Mouse (Mus musculus): ENCODE results near the gene Cep152. TPM values are rescaled to one million over a fixed set of nuclear protein-coding genes. Genes with fewer than 3 reads are reported as not detected.

Cep152 gene
- polyA plus RNA-seq (2016; fragmentation: Nextera tagmentation; extraction: Ambion mirVana) = 5.2 and 6.9 TPM in 2 replicates

- WGBS = under 1% methylated on average over 50 of the region's 50 CpGs
- ATAC-seq (ENCODE audit: insufficient number of reproducible peaks, low FRiP score) = peak; percentile 99
- peak within 1 kb of the TSS; percentile 34; the same call in 1 of the 2 replicates for H3K27ac ChIP-seq (ENCODE audit: poor library complexity, severe bottlenecking)
Measured at GRCm38 (mm10) chr2:125624837-125625351, at the start of gene Cep152. Gene Cep152, minus strand, starts transcription at chr2:125625113.

GRCm38 (mm10) chr2:125672957-125673631 lies 48.2 kb upstream of the Cep152 start, which contains the start of gene Eid1:
Gene Eid1, plus strand, starts transcription at chr2:125673095.
- H3K4me1 ChIP-seq (replicated peaks) = peaks cover 8% of the 10 kb centered on the region
- H3K9me3 ChIP-seq (replicated peaks) = 0 out of 2 replicates have a peak, but pooled peaks cover 3% of the 10 kb centered on the region
- H3K36me3 ChIP-seq = no peaks in the 10 kb centered on the region
- peak within 1 kb of the TSS; percentile 86 for H3K4me3 ChIP-seq
- no peaks in the 10 kb centered on the region for H3K27me3 ChIP-seq (replicated peaks)
- peak within 1 kb of the TSS; percentile 85 for H3K4me2 ChIP-seq
- peak within 1 kb of the TSS; percentile 90 for H3K27ac ChIP-seq (ENCODE audit: poor library complexity, severe bottlenecking)
- H3K9ac ChIP-seq = peak within 1 kb of the TSS; percentile 74
- under 1% methylated on average over 61 of the region's 79 CpGs for WGBS
- ATAC-seq (ENCODE audit: insufficient number of reproducible peaks, low FRiP score) = peak; percentile 88

More at GRCm38 (mm10) chr2:125624837-125625351, at the start of gene Cep152:
- H3K4me1 ChIP-seq (replicated peaks) = peaks cover 27% of the 10 kb centered on the region
- no peaks in the 10 kb centered on the region for H3K27me3 ChIP-seq (replicated peaks)
- H3K36me3 ChIP-seq = peaks cover 8% of the 10 kb centered on the region
- peak within 1 kb of the TSS; percentile 70 for H3K4me2 ChIP-seq
- peak within 1 kb of the TSS; percentile 88 for H3K9ac ChIP-seq
- H3K4me3 ChIP-seq = peak within 1 kb of the TSS; percentile 94
- H3K9me3 ChIP-seq (replicated peaks) = no peaks in the 10 kb centered on the region

- no peak for ATAC-seq (ENCODE audit: insufficient number of reproducible peaks, low FRiP score)
- Histone ChIP-seq H3K27me3 (replicated peaks) (no peaks in the 10 kb centered on the region), H3K36me3 (no peaks in the 10 kb centered on the region), H3K4me2 (peak overlapping the region; percentile 85), H3K4me3 (peak overlapping the region; percentile 86), H3K4me1 (replicated peaks) (peaks cover 12% of the 10 kb centered on the region), H3K9ac (peak overlapping the region; percentile 74), H3K27ac (ENCODE audit: poor library complexity, severe bottlenecking) (peak overlapping the region; percentile 90), H3K9me3 (replicated peaks) (0 out of 2 replicates have a peak, but pooled peaks cover 3% of the 10 kb centered on the region)
- WGBS = 14% methylated on average over 15 of the region's 20 CpGs
Measured at GRCm38 (mm10) chr2:125672568-125672956, 47.6 kb upstream of the Cep152 start.

GRCm38 (mm10) chr2:125670846-125671245 lies 45.9 kb upstream of the Cep152 start:
- Histone ChIP-seq H3K36me3 (no peaks in the 10 kb centered on the region), H3K4me1 (replicated peaks) (peaks cover 17% of the 10 kb centered on the region), H3K9me3 (replicated peaks) (0 out of 2 replicates have a peak, but pooled peaks cover 3% of the 10 kb centered on the region), H3K27me3 (replicated peaks) (no peaks in the 10 kb centered on the region), H3K4me2 (no peak overlapping the region), H3K9ac (no peak overlapping the region), H3K4me3 (no peak overlapping the region), H3K27ac (ENCODE audit: poor library complexity, severe bottlenecking) (no peak overlapping the region)
- 43% methylated on average over 1 of the region's 1 CpGs for WGBS
- no peak for ATAC-seq (ENCODE audit: insufficient number of reproducible peaks, low FRiP score)

- Histone ChIP-seq H3K4me2 (no peak overlapping the region), H3K4me3 (no peak overlapping the region), H3K27ac (ENCODE audit: poor library complexity, severe bottlenecking) (no peak overlapping the region), H3K36me3 (no peaks in the 10 kb centered on the region), H3K9me3 (replicated peaks) (0 out of 2 replicates have a peak, but pooled peaks cover 3% of the 10 kb centered on the region), H3K27me3 (replicated peaks) (no peaks in the 10 kb centered on the region), H3K4me1 (replicated peaks) (peaks cover 8% of the 10 kb centered on the region; the same call in 1 of the 2 replicates), H3K9ac (no peak overlapping the region)
- WGBS = 80% methylated on average over 7 of the region's 7 CpGs
- ATAC-seq (ENCODE audit: insufficient number of reproducible peaks, low FRiP score) = no peak
Measured at GRCm38 (mm10) chr2:125667721-125668120, 42.8 kb upstream of the Cep152 start.

GRCm38 (mm10) chr2:125667184-125667583 lies 42.3 kb upstream of the Cep152 start:
- Histone ChIP-seq H3K27ac (ENCODE audit: poor library complexity, severe bottlenecking) (peak overlapping the region; percentile 43; the same call in 1 of the 2 replicates), H3K27me3 (replicated peaks) (no peaks in the 10 kb centered on the region), H3K9ac (no peak overlapping the region), H3K4me1 (replicated peaks) (peaks cover 11% of the 10 kb centered on the region; the same call in 1 of the 2 replicates), H3K9me3 (replicated peaks) (0 out of 2 replicates have a peak, but pooled peaks cover 3% of the 10 kb centered on the region), H3K4me3 (no peak overlapping the region), H3K4me2 (peak overlapping the region; percentile 19; the same call in 1 of the 2 replicates), H3K36me3 (no peaks in the 10 kb centered on the region)
- 18% methylated on average over 5 of the region's 5 CpGs for WGBS
- 0 out of 2 replicates have a peak, but pooled peaks have one; percentile 42 for ATAC-seq (ENCODE audit: insufficient number of reproducible peaks, low FRiP score)

GRCm38 (mm10) chr2:125666668-125667067 lies 41.8 kb upstream of the Cep152 start:
- no peak for ATAC-seq (ENCODE audit: insufficient number of reproducible peaks, low FRiP score)
- H3K9ac ChIP-seq = no peak overlapping the region
- no peak overlapping the region for H3K27ac ChIP-seq (ENCODE audit: poor library complexity, severe bottlenecking)
- 55% methylated on average over 4 of the region's 4 CpGs for WGBS
- no peak overlapping the region for H3K4me3 ChIP-seq
- no peak overlapping the region for H3K4me2 ChIP-seq
- H3K4me1 ChIP-seq (replicated peaks) = peaks cover 11% of the 10 kb centered on the region; the same call in 1 of the 2 replicates
- no peaks in the 10 kb centered on the region for H3K27me3 ChIP-seq (replicated peaks)
- 0 out of 2 replicates have a peak, but pooled peaks cover 3% of the 10 kb centered on the region for H3K9me3 ChIP-seq (replicated peaks)
- no peaks in the 10 kb centered on the region for H3K36me3 ChIP-seq

GRCm38 (mm10) chr2:125665909-125666308 lies 41.0 kb upstream of the Cep152 start:
- Histone ChIP-seq H3K4me1 (replicated peaks) (peaks cover 14% of the 10 kb centered on the region), H3K27me3 (replicated peaks) (no peaks in the 10 kb centered on the region), H3K27ac (ENCODE audit: poor library complexity, severe bottlenecking) (no peak overlapping the region), H3K9me3 (replicated peaks) (0 out of 2 replicates have a peak, but pooled peaks cover 3% of the 10 kb centered on the region), H3K4me2 (no peak overlapping the region), H3K4me3 (no peak overlapping the region), H3K9ac (no peak overlapping the region), H3K36me3 (no peaks in the 10 kb centered on the region)
- WGBS = 76% methylated on average over 4 of the region's 4 CpGs
- ATAC-seq (ENCODE audit: insufficient number of reproducible peaks, low FRiP score) = no peak

DNA sequence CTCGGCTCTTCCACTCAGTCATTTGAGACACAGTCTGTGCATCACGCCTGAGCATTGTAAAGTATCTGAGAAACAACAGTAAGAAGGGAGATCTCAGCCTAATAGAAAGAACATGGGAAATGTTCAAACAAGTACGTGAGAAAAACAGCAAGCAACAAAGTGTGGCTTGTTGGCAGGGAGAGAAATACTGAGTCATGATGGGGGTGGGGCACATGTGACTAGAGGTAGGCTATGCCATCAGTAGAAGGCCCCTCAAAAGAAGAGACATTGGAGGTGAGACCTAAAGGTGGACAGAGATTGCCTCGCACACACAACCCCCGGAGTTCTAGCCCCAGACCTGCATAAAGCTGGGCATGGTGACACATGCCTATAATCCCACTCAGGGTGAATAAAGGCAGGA lies 40.3 kb upstream of the Cep152 start:
- H3K4me1 ChIP-seq (replicated peaks) = peaks cover 20% of the 10 kb centered on the region
- ATAC-seq (ENCODE audit: insufficient number of reproducible peaks, low FRiP score) = peak; percentile 66; the same call in 1 of the 2 replicates
- H3K27me3 ChIP-seq (replicated peaks) = no peaks in the 10 kb centered on the region
- H3K4me2 ChIP-seq = no peak overlapping the region
- WGBS = 84% methylated on average over 5 of the region's 5 CpGs
- H3K9me3 ChIP-seq (replicated peaks) = 0 out of 2 replicates have a peak, but pooled peaks cover 3% of the 10 kb centered on the region
- H3K36me3 ChIP-seq = no peaks in the 10 kb centered on the region
- H3K27ac ChIP-seq (ENCODE audit: poor library complexity, severe bottlenecking) = no peak overlapping the region
- no peak overlapping the region for H3K4me3 ChIP-seq
- H3K9ac ChIP-seq = no peak overlapping the region

DNA sequence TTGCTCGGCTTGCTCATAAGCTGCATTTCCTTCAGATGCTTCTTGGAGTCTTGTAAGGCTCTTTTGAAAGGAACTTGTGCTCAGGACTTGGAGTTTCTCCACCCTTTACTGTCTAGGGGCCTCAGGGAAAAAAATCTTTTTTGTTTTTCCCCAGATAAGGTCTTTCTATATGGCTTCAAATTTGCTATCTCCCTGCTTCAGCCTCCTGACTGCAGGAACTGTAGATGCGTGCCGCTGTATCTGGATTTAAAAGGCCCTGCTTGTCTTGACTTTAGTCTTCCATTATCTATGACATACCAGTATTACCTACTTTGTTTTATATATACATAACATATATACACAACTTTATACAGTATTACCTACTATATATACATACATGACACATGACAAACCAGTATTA lies 37.6 kb upstream of the Cep152 start:
- WGBS = 83% methylated on average over 3 of the region's 3 CpGs
- ATAC-seq (ENCODE audit: insufficient number of reproducible peaks, low FRiP score) = no peak

GRCm38 (mm10) chr2:125661156-125661555 lies 36.2 kb upstream of the Cep152 start:
- peak overlapping the region; percentile 69 for H3K4me2 ChIP-seq
- 61% methylated on average over 4 of the region's 4 CpGs for WGBS
- H3K9me3 ChIP-seq (replicated peaks) = no peaks in the 10 kb centered on the region
- H3K9ac ChIP-seq = peak overlapping the region; percentile 67
- ATAC-seq (ENCODE audit: insufficient number of reproducible peaks, low FRiP score) = no peak
- H3K27me3 ChIP-seq (replicated peaks) = no peaks in the 10 kb centered on the region
- no peak overlapping the region for H3K27ac ChIP-seq (ENCODE audit: poor library complexity, severe bottlenecking)
- H3K4me3 ChIP-seq = peak overlapping the region; percentile 46
- peaks cover 13% of the 10 kb centered on the region for H3K4me1 ChIP-seq (replicated peaks)
- no peaks in the 10 kb centered on the region for H3K36me3 ChIP-seq

More for the DNA sequence above, 37.6 kb upstream of the Cep152 start:
- no peak overlapping the region for H3K4me3 ChIP-seq
- no peaks in the 10 kb centered on the region for H3K9me3 ChIP-seq (replicated peaks)
- H3K4me1 ChIP-seq (replicated peaks) = peaks cover 18% of the 10 kb centered on the region
- no peaks in the 10 kb centered on the region for H3K36me3 ChIP-seq
- no peak overlapping the region for H3K27ac ChIP-seq (ENCODE audit: poor library complexity, severe bottlenecking)
- H3K4me2 ChIP-seq = no peak overlapping the region
- no peak overlapping the region for H3K9ac ChIP-seq
- no peaks in the 10 kb centered on the region for H3K27me3 ChIP-seq (replicated peaks)
